Mouse (Mus musculus) left cerebral cortex, postnatal 4 days (tissue): ENCODE measurements at regions not wholly inside any gene's neighbourhood (a gene's known extent, or its start where the extent isn't known, plus 50 kb on each side); places are given as distances from the start of the nearest gene placed in this dataset.

Experiments
- DNase-seq: peaks from one replicate; pipeline ENCODE4 v3.0.0-alpha.2; 2022
- intact Hi-C: fragments of 180-260 bp; cut with DNase I; formaldehyde crosslinking; loops from one replicate; pipeline ENCODE4 v1.15.1; 2025

DNA sequence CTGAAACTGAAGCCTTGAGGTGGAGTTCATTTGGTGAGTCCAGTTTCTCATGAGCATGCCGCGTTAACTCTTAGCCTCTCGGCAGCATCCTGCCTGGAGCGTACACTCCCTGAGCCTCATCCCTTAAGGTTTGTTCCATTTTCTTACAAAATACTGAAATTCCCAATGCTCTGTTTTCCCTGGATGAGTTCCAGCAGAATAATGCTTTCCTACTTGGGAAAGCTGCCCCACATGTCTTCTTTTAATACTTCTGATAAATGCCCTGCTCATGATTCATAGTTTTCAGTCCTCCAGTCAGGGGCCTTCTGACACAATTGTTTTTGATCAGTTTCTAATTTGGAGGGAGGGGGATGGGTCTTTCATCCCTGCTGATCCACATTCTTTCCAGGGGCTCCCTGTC is 570.7 kb downstream of the Ccdc171 start:
- intact Hi-C loops = no loop called here
- DNase-seq = no peak

DNA sequence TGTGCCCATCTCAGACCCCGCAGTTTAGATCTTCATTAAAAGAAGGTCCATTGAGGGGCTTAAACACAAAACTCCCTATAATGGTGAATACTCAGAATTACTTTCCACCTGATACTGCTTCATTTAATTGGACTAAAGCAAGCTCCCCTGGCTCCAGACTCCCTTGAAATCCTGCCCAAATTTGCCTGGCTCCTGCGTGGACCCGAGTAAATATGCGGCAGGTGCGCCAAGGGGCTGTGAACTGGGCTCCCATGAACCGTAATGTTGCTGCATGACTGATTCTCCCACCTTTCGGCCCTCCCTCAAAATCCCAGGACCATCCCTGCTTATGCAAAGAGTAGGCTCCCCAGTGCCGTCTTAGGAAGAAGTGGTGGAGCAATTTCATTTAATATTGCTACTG is 573.7 kb downstream of the Ccdc171 start:
- intact Hi-C loops = no loop called here

DNA sequence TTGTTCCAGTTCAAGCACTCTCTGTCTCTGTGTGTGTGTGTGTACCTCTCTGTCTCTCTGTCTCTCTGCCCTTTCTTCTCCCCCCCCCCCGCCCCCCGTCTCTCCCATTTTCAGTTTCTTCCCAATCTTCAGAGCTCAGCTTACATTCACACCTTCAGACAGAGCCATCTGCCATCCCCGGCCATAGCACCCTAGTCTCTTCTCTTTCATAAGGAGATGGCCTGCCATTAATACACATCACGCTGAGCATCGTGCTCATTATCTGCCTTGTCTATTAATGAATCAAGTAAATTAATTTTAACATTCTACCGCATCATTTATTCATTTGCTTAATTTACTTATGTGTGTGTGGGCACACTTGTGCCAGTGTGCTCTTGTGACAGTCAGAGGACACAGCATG is 573.2 kb downstream of the Bnc2 start:
- intact Hi-C loops = no loop called here
- DNase-seq = no peak

More for the DNA sequence above, 573.7 kb downstream of the Ccdc171 start:
- DNase-seq = peak; percentile 6

DNA sequence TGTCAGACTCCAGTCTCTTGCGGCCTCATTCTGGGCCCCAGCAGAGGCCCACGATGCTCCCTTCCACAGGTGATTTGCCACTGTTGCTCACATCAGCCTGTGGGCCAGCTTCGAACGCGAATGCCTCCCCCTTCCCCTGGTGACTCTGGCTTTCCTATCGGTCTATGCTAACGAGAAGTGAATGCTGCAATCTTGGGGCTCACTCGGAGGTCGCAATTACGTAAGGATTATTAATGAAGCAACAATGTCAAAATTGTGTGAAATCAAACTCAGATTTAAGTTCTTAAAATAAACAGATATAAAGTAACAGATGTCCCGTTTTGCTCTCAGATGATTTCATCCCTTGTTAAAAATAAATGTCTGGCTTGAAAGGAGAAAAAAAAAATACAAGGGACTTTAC is 572.3 kb downstream of the Bnc2 start:
- intact Hi-C loops = no loop called here
- no peak for DNase-seq

DNA sequence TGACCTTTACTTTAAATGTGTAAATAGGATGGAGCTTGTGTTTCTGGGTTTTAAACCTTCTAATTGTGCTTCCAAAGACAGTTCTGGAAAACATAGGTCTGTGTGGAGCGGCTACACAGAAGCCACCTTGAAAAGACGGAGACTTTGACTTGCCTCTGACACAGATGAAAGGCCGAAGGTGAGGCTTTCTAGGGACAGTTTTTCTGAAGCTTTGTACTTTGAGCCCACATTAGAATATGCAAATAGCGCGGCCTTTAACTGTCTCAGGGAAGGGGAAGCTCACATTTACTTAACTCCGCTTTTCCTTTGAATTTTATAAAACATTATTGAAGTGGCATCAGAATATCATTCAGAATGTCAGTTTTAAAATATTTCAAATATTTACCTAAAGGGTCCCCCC is 566.5 kb downstream of the Bnc2 start:
- intact Hi-C loops = no loop called here
- DNase-seq = no peak

DNA sequence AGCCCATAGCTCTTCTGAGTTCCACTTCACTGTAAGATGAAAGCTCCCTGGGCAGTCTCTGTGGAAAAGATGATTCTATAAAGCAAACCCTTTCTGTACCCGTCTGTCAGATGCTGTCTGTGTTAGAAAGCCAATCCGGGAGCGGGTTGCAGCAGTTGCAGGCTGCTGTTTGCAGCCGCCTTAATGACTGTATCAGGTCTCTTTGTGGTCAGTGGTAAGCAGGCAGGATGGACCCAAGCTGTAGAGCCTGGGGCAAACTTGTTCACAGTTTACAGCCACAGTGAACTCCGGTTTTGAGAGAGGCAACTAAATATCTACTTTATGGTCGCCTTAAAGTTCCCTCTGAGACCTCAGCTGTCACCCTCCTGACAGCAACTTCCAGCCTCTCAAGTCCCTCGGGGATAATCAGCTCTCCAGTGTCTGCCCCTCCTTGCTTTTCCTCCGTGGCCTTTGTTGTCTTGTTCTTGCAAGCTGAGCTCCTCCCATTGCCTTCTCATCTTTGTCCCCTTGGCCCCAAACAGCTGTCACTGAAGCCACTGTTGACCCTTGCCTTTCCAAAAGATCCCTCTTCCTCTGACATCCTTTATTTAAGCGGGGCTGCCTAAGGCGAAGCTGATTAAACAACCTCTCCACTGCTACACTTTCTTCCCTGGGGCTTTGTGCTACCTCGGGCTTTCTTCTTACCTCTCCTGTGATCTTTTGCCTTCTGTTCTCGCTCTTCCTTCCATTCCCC is 565.1 kb downstream of the Bnc2 start:
- intact Hi-C loops = no loop called here
- DNase-seq = no peak

DNA sequence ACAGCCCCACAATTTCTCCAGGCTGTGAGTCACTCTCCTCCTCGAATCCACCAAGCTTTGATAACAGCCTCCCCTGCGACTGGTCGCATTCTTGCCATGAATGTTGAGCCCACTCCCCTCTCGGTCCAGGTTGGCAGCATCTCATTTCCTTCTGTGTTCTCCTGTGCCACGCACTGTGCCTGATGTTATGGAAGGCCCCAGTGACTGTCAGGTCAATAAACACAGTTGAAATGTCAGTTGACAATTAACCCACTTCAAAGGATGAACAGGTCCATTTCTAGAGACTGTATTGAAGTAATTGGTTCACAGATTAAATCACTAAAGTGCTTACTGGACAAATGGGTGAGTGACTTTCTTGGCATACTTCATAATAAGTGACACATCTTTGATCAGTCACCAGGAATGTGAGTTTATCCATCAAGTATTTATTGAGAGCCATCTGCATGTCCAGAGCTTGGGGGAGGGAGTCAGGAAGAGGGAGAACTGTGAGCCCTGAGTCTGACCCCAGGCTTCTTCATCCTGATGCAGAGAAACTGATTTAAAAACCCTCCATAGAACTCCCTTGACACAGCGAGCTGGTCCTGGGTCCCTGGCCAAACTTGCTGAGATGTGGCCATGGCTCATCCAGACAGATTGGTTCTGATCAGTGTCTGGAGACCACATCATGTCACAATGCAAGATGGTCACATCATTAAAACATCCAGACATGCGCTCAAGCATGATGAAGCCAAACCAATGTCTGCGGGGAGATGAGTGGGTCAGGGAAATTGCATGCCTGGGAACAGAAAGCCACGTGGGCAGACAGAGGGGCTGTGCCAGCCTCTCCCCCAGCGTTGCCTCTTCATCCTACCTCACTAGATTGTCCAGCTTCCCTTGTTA is 560.7 kb downstream of the Bnc2 start:
- intact Hi-C loops = no loop called here
- DNase-seq = no peak

DNA sequence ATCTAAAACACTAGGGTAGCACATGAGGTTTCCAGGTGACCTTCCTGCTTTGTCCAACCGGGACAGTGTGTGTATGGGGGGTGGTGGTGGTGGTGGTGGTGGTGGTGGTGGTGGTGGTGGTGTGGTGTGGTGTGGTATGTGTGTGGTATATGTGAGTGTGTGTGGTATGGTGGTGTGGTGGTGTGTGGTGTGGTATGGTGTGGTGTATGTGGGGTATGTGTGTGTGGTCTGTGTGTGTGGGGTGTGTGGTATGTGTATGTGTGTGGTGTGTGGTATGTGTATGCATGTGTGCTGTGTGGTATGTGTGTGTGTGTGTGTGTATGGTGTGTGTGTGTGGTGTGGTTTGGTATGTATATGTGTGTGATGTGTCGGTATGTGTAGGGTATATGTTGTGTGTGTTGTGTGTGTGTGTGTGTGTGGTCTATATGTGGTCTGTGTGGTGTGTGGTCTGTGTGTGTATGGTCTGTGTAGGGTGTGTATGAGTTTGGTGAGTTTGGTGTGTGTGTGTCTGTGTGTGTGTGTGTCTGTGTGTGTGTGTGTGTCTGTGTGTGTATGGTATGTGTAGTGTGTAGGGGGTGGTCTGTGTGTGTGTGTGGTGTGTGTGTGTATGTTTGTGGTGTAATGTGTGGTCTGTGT is 556.7 kb downstream of the Bnc2 start:
- intact Hi-C loops = no loop called here
- DNase-seq = no peak

DNA sequence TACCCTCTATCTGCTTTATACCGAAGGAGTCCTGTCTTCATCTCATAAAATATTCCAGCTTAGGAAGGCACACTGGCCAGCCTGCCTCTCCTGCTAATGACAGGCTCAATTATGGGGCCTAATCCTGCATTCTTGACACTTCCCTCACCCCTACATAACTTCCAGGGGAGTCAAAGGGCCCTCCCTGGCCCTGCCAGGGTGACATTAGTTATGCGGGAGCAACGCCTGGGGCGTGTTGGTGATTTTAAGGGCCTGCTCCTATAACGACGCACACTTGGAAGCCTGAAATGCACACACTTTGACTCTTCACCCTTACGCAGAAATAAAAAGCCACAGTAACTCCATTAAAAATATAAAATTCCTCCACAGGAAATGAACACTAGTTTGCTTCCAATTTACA is 555.5 kb downstream of the Bnc2 start:
- intact Hi-C loops = no loop called here
- no peak for DNase-seq

DNA sequence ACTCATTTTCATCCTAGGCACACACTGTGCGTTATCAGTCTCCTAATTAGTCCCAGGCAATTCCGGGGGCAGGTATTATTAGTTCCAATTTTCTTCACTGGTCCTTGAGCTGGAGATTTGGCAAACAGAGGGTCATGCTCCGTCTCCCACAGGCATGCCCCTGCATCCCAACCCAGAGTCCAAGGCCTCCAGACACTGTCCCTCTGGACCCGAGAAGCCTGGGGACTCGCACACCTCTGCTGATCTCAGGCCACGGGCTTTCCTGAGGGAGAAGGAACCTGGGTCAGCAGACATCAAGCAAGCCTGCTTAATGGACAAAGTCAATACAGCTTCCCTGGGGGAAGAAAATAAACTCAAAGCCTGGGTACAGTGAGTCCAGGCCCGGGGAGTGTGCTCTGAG is 554.7 kb downstream of the Bnc2 start:
- intact Hi-C loops = no loop called here
- DNase-seq = no peak

DNA sequence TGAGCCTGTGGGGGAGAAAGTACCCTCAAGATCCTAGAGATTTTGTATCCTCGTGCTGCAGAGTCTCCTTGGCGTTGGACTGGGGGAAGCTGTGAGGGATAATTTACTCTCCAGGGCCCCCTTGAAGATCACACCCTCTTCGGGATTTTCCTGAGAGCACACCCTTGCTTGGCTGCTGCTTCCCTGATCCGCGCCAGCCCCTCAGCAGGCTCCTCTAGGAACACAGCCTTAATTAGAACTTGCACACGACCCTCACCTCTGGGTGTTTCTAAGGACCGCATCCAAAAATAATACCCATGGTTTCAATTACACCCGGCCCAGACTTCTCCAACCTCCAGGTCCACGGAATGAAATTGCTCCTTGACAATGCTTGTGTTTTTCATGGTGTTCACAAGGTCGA is 553.6 kb downstream of the Bnc2 start:
- intact Hi-C loops = no loop called here
- peak; percentile 5 for DNase-seq

DNA sequence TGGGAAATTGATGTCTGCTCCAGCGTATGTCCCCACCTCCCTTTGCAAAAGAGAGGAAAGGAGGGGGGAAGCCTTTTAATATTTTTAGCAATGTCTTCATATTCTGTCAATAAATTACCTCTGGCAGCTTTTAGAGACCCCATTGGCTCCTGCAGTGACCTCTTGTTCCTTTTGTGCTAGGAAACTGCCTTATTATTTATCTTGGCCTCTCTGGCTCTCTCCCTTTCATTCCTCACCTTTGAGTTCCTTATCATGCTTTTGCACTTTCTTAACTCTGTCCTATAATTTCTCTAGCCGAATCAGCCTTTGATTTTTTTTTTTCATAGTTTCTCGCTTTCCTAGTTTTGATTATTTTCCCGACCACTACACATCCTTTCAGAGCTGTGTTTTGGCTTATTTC is 548.7 kb downstream of the Bnc2 start:
- DNase-seq = no peak
- intact Hi-C loops = no loop called here

DNA sequence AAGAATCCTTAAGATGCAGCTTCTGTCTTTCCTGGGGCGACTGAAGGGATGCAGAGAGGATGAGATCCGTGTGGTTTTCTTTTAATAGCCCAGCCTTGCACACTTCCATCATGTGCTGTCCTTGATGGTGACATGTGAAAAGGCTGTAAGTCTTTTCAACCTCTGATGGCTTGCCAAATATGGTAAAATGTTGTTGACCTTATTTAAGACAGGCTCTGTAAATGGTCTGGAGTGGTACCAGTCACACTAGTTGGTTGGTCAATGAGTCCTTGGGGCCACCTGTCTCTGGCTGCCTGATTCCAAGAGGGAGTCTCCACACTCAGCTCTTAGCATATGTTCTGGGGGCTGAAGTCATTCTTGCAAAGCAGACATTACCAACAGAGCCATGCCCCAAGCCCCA is 547.7 kb downstream of the Bnc2 start:
- DNase-seq = no peak
- intact Hi-C loops = no loop called here

DNA sequence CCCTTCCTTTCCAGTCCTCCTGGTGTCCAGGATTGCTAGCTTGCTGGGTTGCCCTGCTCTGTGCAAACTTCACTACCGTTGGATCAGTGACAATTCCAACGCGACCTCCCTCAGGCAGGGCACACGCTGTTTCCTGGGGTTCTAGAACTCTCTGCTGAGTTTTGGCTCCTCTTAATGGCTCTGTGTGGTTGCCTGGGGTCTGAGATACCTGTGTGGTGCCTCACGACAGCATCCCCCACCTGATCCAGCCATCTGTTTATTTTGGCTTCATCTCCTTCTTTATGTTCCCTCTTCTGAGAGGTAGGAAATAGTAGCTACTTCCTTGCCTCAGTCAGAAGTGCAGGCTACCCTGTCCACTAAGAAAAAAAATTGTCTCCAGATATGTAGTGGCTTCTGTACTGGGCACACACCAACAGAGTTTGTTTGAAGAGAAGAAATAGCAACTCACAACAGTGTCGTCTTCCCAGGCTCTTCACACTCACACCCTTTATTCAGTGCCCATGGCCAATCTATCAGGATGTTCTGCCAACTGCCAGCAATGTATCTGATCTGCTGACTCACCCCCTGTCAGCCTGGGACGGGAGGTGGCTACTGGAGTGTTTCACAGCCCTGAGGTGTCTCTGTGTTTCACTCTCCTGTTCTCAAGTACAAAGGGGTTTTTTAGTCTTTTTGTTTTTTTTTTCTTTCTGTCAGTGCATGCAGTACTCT is 544.1 kb downstream of the Bnc2 start:
- peak; percentile 11 for DNase-seq
- intact Hi-C loops = no loop called here

DNA sequence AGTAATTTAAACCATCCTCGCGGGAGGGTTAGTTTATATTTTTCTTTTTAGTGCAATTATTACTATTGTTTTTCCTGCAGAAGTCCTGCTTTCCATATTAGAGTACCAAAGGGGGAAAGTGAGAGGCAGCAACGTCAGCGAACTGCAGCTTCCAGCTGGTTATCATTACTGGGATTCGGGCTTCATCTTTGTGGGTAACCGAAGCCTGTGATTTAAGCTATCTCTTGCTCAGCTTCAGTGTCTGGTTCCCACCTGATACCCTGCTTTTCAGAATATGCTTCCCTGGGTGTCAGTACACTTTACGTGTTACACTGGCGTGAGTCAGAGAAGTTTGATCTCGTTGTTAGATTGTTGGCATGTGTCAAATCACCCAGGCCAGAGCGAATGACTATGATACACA is 539.3 kb downstream of the Bnc2 start:
- no peak for DNase-seq
- intact Hi-C loops = no loop called here

DNA sequence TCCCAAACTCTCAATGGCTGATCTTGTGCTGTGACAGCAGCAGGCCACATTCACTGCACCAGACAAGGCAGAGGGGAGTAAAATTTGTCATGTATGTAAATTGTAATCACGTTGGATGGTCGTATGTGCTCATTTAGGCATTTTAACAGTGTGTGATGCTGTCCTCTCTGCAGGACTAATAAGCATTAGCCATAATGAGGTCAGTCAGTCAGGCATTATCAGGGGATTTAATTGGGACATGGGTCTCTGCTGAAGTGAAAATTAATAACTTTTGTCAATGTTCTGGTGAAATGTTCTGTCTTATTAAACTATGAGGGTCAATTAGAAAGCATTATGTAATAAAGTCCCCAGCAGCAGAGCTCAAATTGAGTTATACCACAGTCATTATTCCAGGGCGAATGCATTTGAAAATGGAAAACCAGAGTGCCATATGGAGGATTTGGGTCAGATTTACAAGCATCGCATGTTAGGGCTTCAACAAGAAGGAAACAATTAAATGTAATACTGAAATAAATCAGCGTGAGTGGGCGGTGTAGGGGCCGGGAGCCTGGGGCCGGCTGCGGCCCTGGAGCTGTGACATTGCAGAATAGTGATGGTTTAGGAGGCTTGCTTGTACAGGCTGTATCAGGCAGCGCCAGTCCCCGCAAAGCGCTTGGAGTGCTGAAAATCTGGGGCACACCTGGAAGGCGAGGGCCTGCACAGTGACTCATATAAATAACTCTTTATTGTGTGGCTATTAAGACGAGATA is 537.7 kb downstream of the Bnc2 start:
- intact Hi-C loops = no loop called here
- DNase-seq = no peak

DNA sequence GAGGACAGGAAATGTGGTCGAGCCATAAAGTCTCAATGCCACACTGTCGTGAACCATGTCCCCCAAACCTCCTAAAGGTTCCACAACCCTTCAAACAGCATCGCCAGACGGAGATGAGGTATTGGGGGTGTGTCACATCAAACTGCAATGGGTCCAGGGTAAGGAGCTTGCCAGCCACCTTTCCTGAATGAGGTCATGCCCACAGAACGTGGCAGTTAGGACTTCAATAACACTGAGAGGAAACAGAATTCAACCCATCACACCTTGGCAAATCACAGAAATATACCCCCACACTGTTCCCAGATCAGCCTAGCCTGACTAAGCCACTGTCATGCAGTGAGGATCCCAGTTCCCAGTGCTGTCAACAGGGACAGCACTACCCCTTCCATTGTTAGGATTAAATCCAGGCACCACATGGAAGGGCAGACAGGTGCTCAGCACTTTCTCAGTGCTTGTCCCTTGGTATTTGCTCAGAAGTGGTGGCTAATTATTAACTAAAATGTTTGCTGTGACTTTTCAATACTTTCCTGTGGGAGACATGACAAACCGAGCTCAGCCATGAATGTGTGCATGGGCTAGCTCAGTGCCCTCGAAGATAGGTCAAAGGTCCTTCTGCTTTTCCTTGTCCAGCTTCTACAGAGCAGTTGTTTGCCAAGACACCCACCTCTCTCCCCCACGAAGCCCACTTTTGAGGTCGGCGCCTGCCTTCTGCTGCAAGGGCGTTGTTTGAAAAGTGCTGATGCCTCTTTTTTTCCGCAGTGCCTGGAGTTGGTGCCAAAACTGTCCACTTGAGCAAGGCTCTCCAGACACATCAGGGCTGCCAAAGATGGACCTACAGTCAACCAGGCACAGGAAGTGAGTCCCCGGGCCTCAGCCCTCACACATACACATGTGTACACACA is 525.7 kb downstream of the Bnc2 start:
- DNase-seq = no peak
- intact Hi-C loops = no loop called here

DNA sequence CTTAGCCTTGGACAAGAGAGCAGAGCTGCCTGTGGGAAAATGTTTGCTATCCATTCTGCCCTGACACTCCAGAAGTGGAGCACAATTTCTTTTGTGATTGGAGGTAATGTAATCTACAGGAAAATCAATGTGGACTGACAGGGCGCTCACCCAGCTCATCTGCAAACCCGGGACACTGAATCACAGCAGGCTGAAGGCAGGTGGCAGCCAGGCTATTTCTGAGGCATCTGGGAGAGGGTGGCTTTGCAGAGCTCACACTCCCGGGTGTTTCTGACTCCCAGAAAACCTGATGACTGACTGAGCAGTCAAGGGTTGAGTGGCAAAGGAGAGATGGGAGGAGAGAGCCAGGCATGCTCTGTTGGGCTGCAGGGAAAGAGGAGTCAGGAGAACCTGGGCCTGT is 524.4 kb downstream of the Bnc2 start:
- intact Hi-C loops = no loop called here

DNA sequence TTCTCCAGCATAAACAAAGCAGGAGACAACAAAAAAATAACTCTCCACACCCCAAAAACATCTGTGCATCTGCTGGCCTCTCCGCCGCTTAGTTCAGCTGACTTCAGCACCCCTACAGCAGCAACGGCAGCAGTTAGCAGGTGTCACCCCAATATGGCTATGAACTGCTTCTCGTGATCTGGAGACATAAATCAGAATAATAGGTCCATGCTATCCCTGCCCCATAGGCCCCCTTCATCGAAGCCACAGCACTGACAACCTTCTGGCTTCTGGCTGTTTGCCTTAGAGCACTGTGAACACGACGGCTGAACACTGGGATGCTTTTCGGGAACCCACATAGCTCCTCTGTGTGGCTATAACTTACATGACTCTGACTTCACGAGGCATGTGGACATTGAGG is 523.8 kb downstream of the Bnc2 start:
- DNase-seq = no peak
- intact Hi-C loops = no loop called here

More for the DNA sequence above, 524.4 kb downstream of the Bnc2 start:
- no peak for DNase-seq
